Mouse (Mus musculus) hindbrain, postnatal 0 days (tissue): ENCODE measurements around the gene Insrr. TPM values are rescaled to one million over a fixed set of nuclear protein-coding genes. Genes with fewer than 3 reads are reported as not detected.

Experiments
- ATAC-seq: fragments of 200-750 bp; cut with Nextera tagmentation; 2 replicates; pipeline ENCODE4 v1.8.0; 2017; ENCODE audit warnings: mild to moderate bottlenecking, moderate TSS enrichment, moderate library complexity
- DNase-seq: peaks from one replicate; pipeline ENCODE4 v3.0.0-alpha.2; 2015; ENCODE audit warnings: low spot score
- H3K27ac ChIP-seq: fragments of 300-500 bp; sonication (generic); 2 replicates; pipeline ENCODE4 v1.5.1; 2014; ENCODE audit warnings: mild to moderate bottlenecking
- H3K27me3 ChIP-seq: fragments of 300-500 bp; sonication (generic); 2 replicates; pipeline ENCODE4 v1.6.1; 2014; ENCODE audit warnings: low read length, mixed read lengths; ENCODE audit not compliant: insufficient read depth
- H3K36me3 ChIP-seq: fragments of 300-500 bp; sonication (generic); 2 replicates; pipeline ENCODE4 v1.6.1; 2014; ENCODE audit warnings: low read length, mixed read lengths; ENCODE audit not compliant: insufficient read depth
- H3K4me1 ChIP-seq: fragments of 300-500 bp; sonication (generic); 2 replicates; pipeline ENCODE4 v1.6.1; 2014; ENCODE audit warnings: antibody characterized with exemption, low read length, mixed read lengths; ENCODE audit not compliant: insufficient read depth
- H3K4me2 ChIP-seq: fragments of 300-500 bp; sonication (generic); 2 replicates; pipeline ENCODE4 v1.6.1; 2014; ENCODE audit warnings: low read depth, mild to moderate bottlenecking, low read length, moderate library complexity, mixed read lengths
- H3K4me3 ChIP-seq: fragments of 300-500 bp; sonication (generic); 2 replicates; pipeline ENCODE4 v1.5.1; 2014; ENCODE audit warnings: low read length
- H3K9ac ChIP-seq: fragments of 300-500 bp; sonication (generic); replicated peaks from 2 replicates; pipeline ENCODE4 v1.6.1; 2014; ENCODE audit warnings: mild to moderate bottlenecking, low read length, moderate library complexity, mixed read lengths
- H3K9me3 ChIP-seq: fragments of 300-500 bp; sonication (generic); 2 replicates; pipeline ENCODE4 v1.6.1; 2016; ENCODE audit warnings: low read length, mixed read lengths
- CTCF ChIP-seq: IDR thresholded peaks from 2 replicates; pipeline ENCODE4 v1.5.1; 2016; ENCODE audit warnings: antibody characterized with exemption, control low read depth, low read depth
- WGBS: fragments of 180-500 bp; shearing (Covaris S2); extraction: QIAGEN DNeasy Blood & Tissue Kit; methylation state at CpG from one replicate; pipeline ENCODE4 v1.1.7; 2014; 5-methylcytosine and 5-hydroxymethylcytosine counted together
- polyA plus RNA-seq: library from polyadenylated mRNA; unstranded; fragments of >200 nt; fragmentation: Nextera tagmentation; extraction: Ambion mirVana; gene quantifications from 2 replicates; pipeline ENCODE4 v1.2.1, GENCODE M21; 2015
- total RNA-seq: library from RNA; depleted of rRNA; stranded (reverse); fragments of >200 nt; gene quantifications from 2 replicates; pipeline ENCODE4 v1.2.3, GENCODE M21; 2014

Insrr gene
- total and polyA plus RNA-seq, 2 experiments from 2014 or later, result 0.44 to 0.78 TPM

- Histone ChIP-seq H3K27ac (no peak overlapping the region), H3K4me3 (no peak overlapping the region), H3K9ac (no peak overlapping the region), H3K36me3 (no peaks in the 10 kb centered on the region), H3K4me1 (no peaks in the 10 kb centered on the region), H3K27me3 (peaks cover 13% of the 10 kb centered on the region), H3K4me2 (no peak overlapping the region), H3K9me3 (no peaks in the 10 kb centered on the region)
- TF ChIP-seq CTCF, result no peak
- no peak for DNase-seq
- no peak for ATAC-seq
- WGBS, result 56% methylated on average over 1 of the region's 1 CpGs
Observed at GRCm38 (mm10) chr3:87789248-87789647, 7.5 kb upstream of the Insrr start.

GRCm38 (mm10) chr3:87789768-87790167 is 7.0 kb upstream of the Insrr start:
- Histone ChIP-seq H3K4me3 (no peak overlapping the region), H3K9ac (no peak overlapping the region), H3K27ac (no peak overlapping the region), H3K36me3 (no peaks in the 10 kb centered on the region), H3K27me3 (peaks cover 18% of the 10 kb centered on the region), H3K4me1 (no peaks in the 10 kb centered on the region), H3K4me2 (no peak overlapping the region), H3K9me3 (no peaks in the 10 kb centered on the region)
- no peak for TF ChIP-seq CTCF
- DNase-seq (no peak), ATAC-seq (no peak)
- 38% methylated on average over 5 of the region's 5 CpGs for WGBS

- no peaks in the 10 kb centered on the region for H3K36me3 ChIP-seq
- no peaks in the 10 kb centered on the region for H3K9me3 ChIP-seq
- peaks cover 48% of the 10 kb centered on the region for H3K27me3 ChIP-seq
- peak within 1 kb of the TSS; percentile 31 for H3K4me3 ChIP-seq
- ATAC-seq, result peak; percentile 55
- no peak within 1 kb of the TSS for H3K27ac ChIP-seq
- H3K9ac ChIP-seq, result peak within 1 kb of the TSS; percentile 9; the same call in 1 of the 2 replicates
- no peak for TF ChIP-seq CTCF
- peak; percentile 39 for DNase-seq
- WGBS, result 2% methylated on average over 31 of the region's 47 CpGs
- H3K4me1 ChIP-seq, result no peaks in the 10 kb centered on the region
- H3K4me2 ChIP-seq, result peak within 1 kb of the TSS; percentile 56
Observed at GRCm38 (mm10) chr3:87794922-87795325, 1.8 kb upstream of the Insrr start, which contains the start of gene Ntrk1. Gene Ntrk1, minus strand, starts transcription at chr3:87795162.

DNA sequence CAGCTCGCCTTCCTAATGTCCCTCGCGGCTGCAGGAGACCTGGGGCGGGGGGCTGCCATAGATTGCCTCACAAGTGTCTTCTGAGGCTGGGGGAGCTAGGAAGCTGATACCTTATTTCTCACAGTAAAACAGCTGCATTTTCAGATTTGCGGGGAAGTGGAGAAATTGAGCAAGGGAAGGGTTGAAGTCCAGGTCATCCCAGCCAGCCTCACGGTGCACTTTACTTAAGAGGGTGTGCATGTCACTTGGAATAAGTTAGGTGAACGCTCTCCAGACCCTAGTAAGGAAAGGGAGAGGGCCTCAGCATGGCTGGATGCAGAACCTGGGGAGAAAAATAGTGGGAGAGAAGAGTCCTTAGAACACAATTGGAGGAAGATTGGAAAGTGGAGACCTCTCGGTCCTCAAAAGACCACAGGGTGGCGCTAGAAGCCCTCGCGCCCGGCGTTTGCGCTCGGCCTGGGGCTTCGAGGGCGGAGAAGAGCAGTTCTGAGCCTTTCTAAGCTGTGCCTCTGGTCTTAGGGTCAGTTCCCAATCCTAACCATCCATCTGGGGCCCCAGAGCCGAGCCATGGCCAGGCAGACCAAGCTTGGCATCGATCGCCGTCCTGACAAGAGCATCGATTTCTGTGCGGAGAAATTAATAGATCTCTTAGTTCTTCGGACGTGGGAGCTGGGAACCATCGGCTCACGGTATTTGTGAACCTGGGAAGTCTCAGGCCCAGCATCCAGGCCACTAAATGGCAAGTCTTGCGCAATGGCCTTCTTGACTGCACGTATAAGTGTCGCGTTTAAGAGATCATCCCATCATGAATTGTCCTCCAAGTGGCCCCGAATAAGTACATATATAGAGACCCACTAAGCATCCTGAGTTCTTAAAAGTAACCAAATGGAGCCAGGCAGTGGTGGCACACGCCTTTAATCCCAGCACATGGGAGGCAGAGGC is 1.1 kb upstream of the Insrr start:
- TF ChIP-seq CTCF, result peak; percentile 80
- H3K9me3 ChIP-seq, result no peaks in the 10 kb centered on the region
- peak; percentile 48; the same call in 1 of the 2 replicates for ATAC-seq
- H3K4me3 ChIP-seq, result peak overlapping the region; percentile 31
- H3K27ac ChIP-seq, result no peak overlapping the region
- H3K4me2 ChIP-seq, result peak overlapping the region; percentile 56
- peaks cover 48% of the 10 kb centered on the region for H3K27me3 ChIP-seq
- 18% methylated on average over 32 of the region's 33 CpGs for WGBS
- H3K9ac ChIP-seq, result 0 out of 2 replicates have a peak overlapping the region, but pooled peaks have one; percentile 9
- H3K36me3 ChIP-seq, result no peaks in the 10 kb centered on the region
- DNase-seq, result peak; percentile 85
- H3K4me1 ChIP-seq, result no peaks in the 10 kb centered on the region

DNA sequence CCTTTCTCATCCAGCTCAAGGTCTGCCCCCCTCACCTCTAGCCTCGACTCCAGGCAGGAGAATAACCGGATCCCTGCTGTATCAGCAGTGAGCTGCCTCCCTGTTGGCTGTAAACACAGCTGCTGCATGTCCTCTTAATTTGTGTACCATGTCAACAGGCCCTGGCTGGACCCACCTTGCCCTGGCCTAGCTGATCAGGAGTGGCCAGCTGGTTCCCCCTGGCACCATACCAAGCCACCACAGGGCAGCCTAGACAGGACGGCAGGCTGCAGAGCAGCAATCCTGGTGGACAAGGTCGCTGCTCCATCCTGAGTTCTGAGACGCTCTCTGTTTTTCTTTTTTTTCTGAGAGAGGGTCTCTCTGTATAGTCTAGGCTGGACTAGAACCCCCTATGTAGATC is 4.9 kb downstream of the Insrr start:
- 46% methylated on average over 5 of the region's 5 CpGs for WGBS
- ATAC-seq, result 0 out of 2 replicates have a peak, but pooled peaks have one; percentile 15

GRCm38 (mm10) chr3:87804038-87804677 is 7.4 kb downstream of the Insrr start:
- Histone ChIP-seq H3K27ac (no peak overlapping the region), H3K9ac (no peak overlapping the region), H3K4me2 (peak overlapping the region; percentile 50), H3K27me3 (peaks cover 15% of the 10 kb centered on the region), H3K36me3 (no peaks in the 10 kb centered on the region), H3K4me3 (peak overlapping the region; percentile 17), H3K9me3 (no peaks in the 10 kb centered on the region), H3K4me1 (0 out of 2 replicates have a peak, but pooled peaks cover 9% of the 10 kb centered on the region)
- no peak for DNase-seq
- ATAC-seq, result no peak
- no peak for TF ChIP-seq CTCF
- WGBS, result 4% methylated on average over 26 of the region's 26 CpGs

More for the DNA sequence above, 4.9 kb downstream of the Insrr start:
- Histone ChIP-seq H3K9me3 (no peaks in the 10 kb centered on the region), H3K4me1 (0 out of 2 replicates have a peak, but pooled peaks cover 9% of the 10 kb centered on the region), H3K4me3 (no peak overlapping the region), H3K27me3 (peaks cover 21% of the 10 kb centered on the region), H3K4me2 (no peak overlapping the region), H3K27ac (no peak overlapping the region), H3K36me3 (no peaks in the 10 kb centered on the region), H3K9ac (no peak overlapping the region)
- peak; percentile 40 for DNase-seq
- no peak for TF ChIP-seq CTCF
